ENCODE assay signal across 8 mouse cellular contexts in the genomic region with DNA sequence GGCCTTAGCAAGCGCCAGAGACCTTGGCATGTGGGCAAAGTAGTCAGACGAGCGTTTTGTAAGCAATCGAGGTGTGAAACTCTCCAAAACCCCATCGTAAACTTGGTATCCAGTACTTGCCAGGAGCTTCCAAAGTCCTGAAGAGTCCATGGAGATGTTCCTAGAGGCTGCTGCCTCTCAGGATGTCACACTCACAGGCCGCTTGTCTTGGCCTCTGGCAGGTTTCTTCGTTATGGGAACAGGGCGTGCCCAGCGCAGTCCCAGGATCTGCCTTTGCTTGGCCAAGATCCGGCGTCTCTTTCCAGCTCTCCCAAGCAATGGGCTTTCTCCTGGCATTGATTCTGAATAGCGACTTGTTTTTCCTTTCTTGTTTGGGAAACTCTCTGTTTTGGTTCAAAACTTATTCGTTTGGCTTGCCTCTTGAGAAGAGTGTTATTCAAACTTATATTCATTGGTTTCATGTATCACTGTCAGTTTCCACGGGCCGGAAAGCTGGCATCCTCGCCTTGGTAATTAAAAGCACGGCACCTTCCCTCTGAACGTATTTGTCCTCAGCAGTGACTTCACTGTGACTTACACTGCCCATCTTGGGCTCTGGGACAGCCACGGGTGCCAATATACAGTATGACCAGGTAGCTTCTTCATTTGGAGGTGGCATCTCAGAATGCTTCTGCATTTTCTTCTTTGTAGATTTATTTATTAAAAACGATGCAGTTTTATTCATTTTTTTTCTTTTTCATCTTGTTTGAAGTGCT. TPM values are rescaled to one million over a fixed set of nuclear protein-coding genes. Genes with fewer than 3 reads are reported as not detected.
DNase-seq lines count a peak whose midpoint lies in the region; ATAC-seq and TF ChIP-seq lines count a peak whose summit lies in the region.

No protein-coding gene starts in this region.

- TF ChIP-seq EP300 in lung, postnatal 0 days (IDR thresholded peaks at IDR 0.05): no peak; the same call in 1 of the 2 replicates

- no peak for ATAC-seq in lung, postnatal 0 days

- peak overlapping the region; percentile 80 for H3K4me2 ChIP-seq in lung, postnatal 0 days (replicated peaks; ENCODE audit: low read depth, low read length)

- H3K27ac ChIP-seq in spleen, adult 2 months (ENCODE audit: insufficient read depth, low read length): peak overlapping the region; percentile 87
- peak overlapping the region; percentile 82 for H3K27ac ChIP-seq in cortical plate, adult 2 months (ENCODE audit: insufficient read depth, low read length)
- H3K27ac ChIP-seq in lung, postnatal 0 days (ENCODE audit: low read length): peak overlapping the region; percentile 95

- 0 out of 2 replicates have a peak, but pooled peaks cover 1% of the 10 kb centered on the region for H3K36me3 ChIP-seq in spleen, adult 2 months (ENCODE audit: control insufficient read depth, insufficient read depth, low read length)
- H3K36me3 ChIP-seq in lung, postnatal 0 days (ENCODE audit: insufficient read depth, low read length): peaks cover 7% of the 10 kb centered on the region; the same call in 1 of the 2 replicates

- peak overlapping the region; percentile 93 for H3K4me3 ChIP-seq in spleen, adult 2 months (ENCODE audit: extremely low read depth, insufficient read depth, insufficient read length)
- H3K4me3 ChIP-seq in cortical plate, adult 2 months (ENCODE audit: insufficient read depth, low read length): peak overlapping the region; percentile 85
- peak overlapping the region; percentile 62 for H3K4me3 ChIP-seq in lung, postnatal 0 days (ENCODE audit: low read depth, low read length)

- WGBS in spleen, adult 2 months: 15% methylated on average over 20 of the region's 20 CpGs
- 7% methylated on average over 20 of the region's 20 CpGs for WGBS in lung, postnatal 0 days

- no peak for DNase-seq in spleen, adult 2 months (ENCODE audit: low read depth in 1 of 2, low spot score in 2 of 2)
- DNase-seq in spleen, postnatal 36 days (ENCODE audit: low spot score in 2 of 2): no peak
- peak; percentile 43 for DNase-seq in heart, adult 8-10 months (ENCODE audit: low spot score)
- peak; percentile 67 for DNase-seq in kidney, adult 9 months
- peak; percentile 85 for DNase-seq in lung, postnatal 0 days (ENCODE audit: low spot score)
- peak; percentile 66 for DNase-seq in testis, postnatal 14 days (ENCODE audit: low spot score)
- DNase-seq in frontal cortex, postnatal 10 days (ENCODE audit: low spot score in 2 of 2): no peak

- H3K9me3 ChIP-seq in lung, postnatal 0 days (ENCODE audit: low read length): no peaks in the 10 kb centered on the region

- H3K9ac ChIP-seq in lung, postnatal 0 days (replicated peaks; ENCODE audit: low read depth): peak overlapping the region; percentile 80

- TF ChIP-seq POLR2A in spleen, adult 2 months (IDR thresholded peaks at IDR 0.05; ENCODE audit: low read depth, low read length): no peak
- no peak for TF ChIP-seq POLR2A in cortical plate, adult 2 months (IDR thresholded peaks at IDR 0.05; ENCODE audit: extremely low read depth, insufficient read depth, low read length)

- peaks cover 25% of the 10 kb centered on the region for H3K4me1 ChIP-seq in spleen, adult 2 months (ENCODE audit: control insufficient read depth, insufficient read depth, insufficient read length)
- peaks cover 6% of the 10 kb centered on the region; the same call in 1 of the 2 replicates for H3K4me1 ChIP-seq in cortical plate, adult 2 months (ENCODE audit: control insufficient read depth, insufficient read depth, low read length)
- H3K4me1 ChIP-seq in lung, postnatal 0 days (ENCODE audit: insufficient read depth, low read depth, low read length): peaks cover 26% of the 10 kb centered on the region

- no peaks in the 10 kb centered on the region for H3K27me3 ChIP-seq in spleen, adult 2 months (ENCODE audit: control insufficient read depth, insufficient read depth, low read length)
- H3K27me3 ChIP-seq in lung, postnatal 0 days (replicated peaks; ENCODE audit: insufficient read depth, low read length): no peaks in the 10 kb centered on the region

- TF ChIP-seq CTCF in spleen, adult 2 months (IDR thresholded peaks at IDR 0.05; ENCODE audit: extremely low read depth, insufficient read depth, insufficient read length, insufficient replicate concordance): no peak
- no peak for TF ChIP-seq CTCF in cortical plate, adult 2 months (IDR thresholded peaks at IDR 0.05; ENCODE audit: extremely low read depth, insufficient read depth, low read length)
- TF ChIP-seq CTCF in lung, postnatal 0 days (IDR thresholded peaks at IDR 0.05): no peak

RNA-seq across cellular contexts. Expression of a gene that starts 2.3 kb away (rescaled TPM):
- 75.3 and 90.7 TPM in 2 replicates for polyA plus RNA-seq in spleen, adult 2 months (2012; rRNA removed)
- polyA plus RNA-seq in cortical plate, adult 2 months (2012; rRNA removed): 66.9 and 70.1 TPM in 2 replicates
- 10 to 100 TPM; 23.8 to 30.2 (median 29.1) TPM for total RNA-seq in heart, adult 8-10 months (2022)
- 70.9 and 76.3 TPM in 2 replicates for polyA plus RNA-seq in lung, postnatal 0 days (2015; fragmentation: Nextera tagmentation; extraction: Ambion mirVana)

RNA-seq across cellular contexts. Expression of a gene that starts 36.7 kb away (rescaled TPM):
- polyA plus RNA-seq in spleen, adult 2 months (2012; rRNA removed): 6.2 and 7.1 TPM in 2 replicates
- polyA plus RNA-seq in cortical plate, adult 2 months (2012; rRNA removed): 16.8 and 18.1 TPM in 2 replicates
- total RNA-seq in heart, adult 8-10 months (2022): 1 to 10 TPM; 6.2 to 7.8 (median 6.9) TPM
- polyA plus RNA-seq in lung, postnatal 0 days (2015; fragmentation: Nextera tagmentation; extraction: Ambion mirVana): 3.1 and 3.7 TPM in 2 replicates

Comparison
In these comparisons a context has a peak if more than half of its experiments do, and no peak if none do; other contexts are left out.
1. DNase-seq: peak in heart, adult 8-10 months (single experiment), kidney, adult 9 months (single experiment), lung, postnatal 0 days (single experiment) and testis, postnatal 14 days (single experiment); none in spleen, adult 2 months (0 of 2), spleen, postnatal 36 days (0 of 2) and frontal cortex, postnatal 10 days (0 of 2).
2. Peak in every context shown above with its lines, with median percentiles within 50 percentile points of each other: H3K27ac ChIP-seq and H3K4me3 ChIP-seq.